ENCODE assay signal across 33 mouse cellular contexts in the genomic region with DNA sequence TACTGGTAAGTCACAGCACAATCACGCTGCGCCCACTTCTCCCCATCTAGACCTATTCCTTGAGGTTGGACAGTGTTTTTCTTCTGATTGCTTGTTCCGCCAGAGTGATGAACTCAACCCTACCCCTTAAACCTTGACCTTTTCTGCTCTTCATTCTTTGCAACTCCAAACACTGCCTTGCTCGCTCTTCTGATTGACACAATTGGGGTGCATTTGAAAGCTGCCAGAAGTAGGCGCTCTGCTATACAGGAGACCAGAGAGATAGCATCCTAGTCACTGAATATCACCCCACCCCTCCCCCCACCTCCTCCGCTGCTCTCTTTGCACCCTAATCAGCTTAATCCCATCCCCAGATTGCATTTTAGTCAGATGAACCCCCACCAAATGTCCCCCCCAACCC.
"Had no signal": no experiment of that assay in that cellular context is flagged by ENCODE, and none has a peak within 500 bp of the region (broad histone marks: within the 10 kb centered on the region; RNA-seq: fewer than 3 reads in every experiment).

No protein-coding gene starts in this region.

- H3K4me3 ChIP-seq: limb, embryonic 10.5 days; limb, embryonic 12.5 days; limb, embryonic 13.5 days; limb, embryonic 15.5 days; liver, embryonic 12.5 days; liver, embryonic 13.5 days; liver, embryonic 15.5 days; lung, embryonic 15.5 days; megakaryocyte, embryonic 14.5 days; midbrain, embryonic 10.5 days; midbrain, embryonic 12.5 days; midbrain, embryonic 13.5 days; midbrain, embryonic 15.5 days; myocyte; neural tube, embryonic 12.5 days; neural tube, embryonic 13.5 days had no signal

- H3K4me2 ChIP-seq: limb, embryonic 12.5 days; limb, embryonic 13.5 days; limb, embryonic 15.5 days; liver, embryonic 11.5 days; liver, embryonic 12.5 days; liver, embryonic 13.5 days; liver, embryonic 15.5 days; lung, embryonic 14.5 days; lung, embryonic 15.5 days; midbrain, embryonic 11.5 days; midbrain, embryonic 12.5 days; midbrain, embryonic 13.5 days; midbrain, embryonic 15.5 days; neural tube, embryonic 12.5 days; neural tube, embryonic 13.5 days had no signal

- H3K9me3 ChIP-seq: limb, embryonic 10.5 days; limb, embryonic 13.5 days; limb, embryonic 15.5 days; liver, embryonic 15.5 days; lung, embryonic 15.5 days; midbrain, embryonic 12.5 days; midbrain, embryonic 13.5 days; midbrain, embryonic 15.5 days had no signal

- H3K27ac ChIP-seq: limb, embryonic 10.5 days; limb, embryonic 12.5 days; limb, embryonic 13.5 days; limb, embryonic 15.5 days; liver, embryonic 12.5 days; liver, embryonic 13.5 days; liver, embryonic 14.5 days; liver, embryonic 15.5 days; lung, embryonic 15.5 days; macrophage; midbrain, embryonic 10.5 days; midbrain, embryonic 12.5 days; midbrain, embryonic 13.5 days; midbrain, embryonic 15.5 days; neural tube, embryonic 12.5 days; neural tube, embryonic 13.5 days had no signal

- H3K9ac ChIP-seq: limb, embryonic 12.5 days; limb, embryonic 13.5 days; limb, embryonic 15.5 days; liver, embryonic 12.5 days; liver, embryonic 13.5 days; liver, embryonic 14.5 days; liver, embryonic 15.5 days; liver, postnatal 0 days; lung, embryonic 14.5 days; lung, embryonic 15.5 days; midbrain, embryonic 12.5 days; midbrain, embryonic 13.5 days; midbrain, embryonic 15.5 days; neural tube, embryonic 12.5 days; neural tube, embryonic 13.5 days had no signal

- DNase-seq: left cerebral cortex, postnatal 4 days; liver; liver, embryonic 13.5 days; liver, postnatal 0 days; lung, adult 18-20 months; lung, adult 2 months; lung, embryonic 14.5 days; lung, postnatal 10 days; lung, postnatal 14 days; lung, postnatal 36 days; lung, postnatal 4 days; midbrain, embryonic 14.5 days had no signal

- H3K27me3 ChIP-seq: limb, embryonic 12.5 days; limb, embryonic 13.5 days; limb, embryonic 15.5 days; liver, embryonic 13.5 days; liver, embryonic 15.5 days; lung, embryonic 15.5 days; megakaryocyte, embryonic 14.5 days; midbrain, embryonic 12.5 days; midbrain, embryonic 13.5 days; midbrain, embryonic 15.5 days; neural tube, embryonic 12.5 days; neural tube, embryonic 13.5 days had no signal

- H3K4me1 ChIP-seq: limb, embryonic 10.5 days; limb, embryonic 12.5 days; limb, embryonic 13.5 days; liver, embryonic 12.5 days; liver, embryonic 13.5 days; liver, embryonic 15.5 days; lung, embryonic 15.5 days; megakaryocyte, embryonic 14.5 days; midbrain, embryonic 12.5 days; neural tube, embryonic 12.5 days had no signal

- ATAC-seq: liver, embryonic 12.5 days; liver, postnatal 0 days; lung, postnatal 0 days; midbrain, embryonic 13.5 days; midbrain, embryonic 15.5 days; midbrain, embryonic 16.5 days had no signal

- H3K36me3 ChIP-seq: limb, embryonic 10.5 days; limb, embryonic 12.5 days; limb, embryonic 13.5 days; limb, embryonic 15.5 days; liver, embryonic 12.5 days; liver, embryonic 13.5 days; liver, embryonic 15.5 days; lung, embryonic 15.5 days; midbrain, embryonic 10.5 days; midbrain, embryonic 12.5 days; midbrain, embryonic 13.5 days; midbrain, embryonic 15.5 days; neural tube, embryonic 12.5 days; neural tube, embryonic 13.5 days had no signal
